Mouse (Mus musculus): ENCODE results near the gene Tmem131.

Tmem131 gene

DNA sequence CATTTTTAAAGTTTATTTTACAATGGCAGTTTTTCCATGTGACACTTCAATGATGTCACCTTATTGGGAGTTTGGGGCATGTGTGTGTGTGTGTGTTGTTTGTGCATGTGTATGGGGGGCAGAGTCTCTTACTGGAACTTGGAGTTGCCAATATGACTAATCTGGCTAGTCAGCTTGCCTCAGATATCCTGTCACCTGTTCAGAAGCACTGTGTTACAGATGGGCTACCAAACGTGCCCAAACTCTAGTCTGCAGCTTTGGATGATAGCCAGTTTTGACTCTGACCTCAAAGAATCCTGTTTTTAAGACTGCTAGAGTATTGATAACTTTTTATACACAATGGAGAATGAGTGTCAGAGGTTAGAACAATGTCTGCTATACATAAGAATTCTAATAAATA lies 64.3 kb downstream of the Tmem131 start:
- DNase-seq, result no peak

DNA sequence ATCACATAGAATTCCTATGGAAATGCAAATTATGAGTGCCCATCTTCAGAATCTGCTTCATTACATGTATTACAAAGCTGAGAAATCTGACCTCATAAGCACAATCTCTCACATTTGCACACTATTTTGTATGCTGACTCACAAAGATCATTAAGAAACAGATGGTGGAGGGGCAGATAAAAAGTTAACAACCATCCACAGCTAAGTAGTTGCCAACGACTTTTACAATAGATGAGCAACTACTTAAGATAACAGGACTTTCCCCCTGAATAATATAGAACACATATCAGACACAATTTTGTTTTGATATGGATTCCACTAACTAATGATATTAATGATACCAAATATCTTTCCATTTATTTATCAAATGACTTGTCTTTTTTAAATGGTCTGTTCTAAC lies 66.3 kb downstream of the Tmem131 start:
- DNase-seq, result no peak

DNA sequence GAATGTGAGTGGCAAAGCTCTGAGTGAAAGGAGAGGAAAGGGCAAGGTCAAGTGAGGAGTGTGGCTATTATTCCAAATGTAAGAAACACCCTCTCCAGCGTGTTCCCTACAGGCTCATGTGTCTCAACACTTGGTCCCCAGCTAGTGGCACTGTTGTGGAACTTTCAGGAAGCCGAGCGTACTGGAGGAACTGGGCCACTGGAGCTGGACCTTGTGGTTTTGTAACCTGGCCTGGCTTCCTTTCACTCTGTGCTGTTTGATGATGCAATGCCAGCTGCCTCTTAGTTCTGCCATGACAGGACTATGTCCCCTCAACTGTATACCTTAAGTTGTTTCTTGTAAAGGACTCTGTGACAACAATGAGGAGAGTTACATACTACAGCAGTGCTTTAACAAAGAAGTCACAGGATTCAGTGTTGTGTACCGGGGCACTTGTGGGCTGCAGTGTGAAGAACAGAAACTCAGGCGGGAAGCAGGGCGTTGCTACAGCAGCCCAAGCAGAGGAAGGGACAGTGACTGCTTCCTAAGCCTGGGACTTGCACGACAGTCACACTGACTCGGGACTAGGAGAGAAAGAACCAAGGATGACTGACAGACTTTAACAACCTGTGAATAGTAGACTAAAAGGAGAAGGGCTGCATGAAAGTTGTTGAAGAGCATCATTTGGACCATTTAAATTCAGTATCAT lies 68.4 kb downstream of the Tmem131 start:
- DNase-seq, result no peak

DNA sequence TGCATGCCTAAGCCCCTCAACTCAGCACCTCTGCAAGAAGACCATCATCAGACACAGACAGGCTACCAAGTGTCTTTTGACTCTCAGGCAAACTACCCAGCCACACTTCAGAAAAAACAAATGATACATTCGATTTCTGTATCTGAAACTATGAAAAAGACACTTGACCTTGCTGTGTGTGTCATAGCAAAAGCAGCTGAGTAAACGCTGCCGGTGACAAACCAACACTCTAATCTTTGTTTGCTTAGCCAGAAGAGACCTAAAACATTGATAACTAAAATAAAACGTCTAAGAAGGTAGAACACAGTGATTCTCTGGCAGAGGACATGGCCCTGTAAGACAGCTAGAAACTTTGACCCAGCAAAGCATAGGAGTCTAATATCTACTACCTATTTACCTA lies 72.2 kb downstream of the Tmem131 start:
- DNase-seq, result no peak

DNA sequence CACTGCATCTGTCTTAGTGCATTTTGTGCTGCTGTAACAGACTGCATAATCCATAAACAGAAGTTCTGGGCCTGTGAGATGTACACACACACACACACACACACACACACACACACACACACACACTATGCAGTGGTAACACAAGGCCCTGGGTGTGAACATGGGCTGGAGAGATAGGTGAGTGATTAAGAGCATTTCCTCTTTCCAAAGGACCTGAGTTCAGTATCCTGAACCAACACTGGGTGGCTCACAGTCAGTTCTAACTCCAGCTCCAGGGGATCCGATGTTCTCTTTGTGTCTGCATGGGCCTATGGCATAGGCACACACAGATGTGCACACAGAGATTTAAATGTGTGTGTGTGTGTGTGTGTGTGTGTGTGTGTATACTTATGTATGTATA lies 72.9 kb downstream of the Tmem131 start:
- no peak for DNase-seq

DNA sequence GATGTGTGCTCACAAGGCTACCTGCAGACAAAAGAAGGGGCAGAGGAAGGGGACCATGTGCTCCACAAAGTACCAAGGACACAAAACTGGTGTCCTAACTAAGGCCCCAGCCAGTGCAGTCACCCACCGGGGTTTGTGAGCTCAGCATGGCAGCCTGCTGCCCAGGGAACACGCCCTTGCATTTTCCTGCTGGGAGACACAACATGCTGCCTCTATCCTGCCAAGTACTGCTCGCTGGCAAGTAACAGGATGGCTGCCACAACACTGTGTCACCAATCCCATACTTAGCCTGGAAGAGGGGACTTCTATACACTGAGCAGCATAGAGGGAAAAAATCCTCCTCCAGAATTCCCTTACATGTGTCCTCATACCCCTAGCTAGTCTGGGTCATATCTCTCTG lies 78.7 kb downstream of the Tmem131 start:
- no peak for DNase-seq

DNA sequence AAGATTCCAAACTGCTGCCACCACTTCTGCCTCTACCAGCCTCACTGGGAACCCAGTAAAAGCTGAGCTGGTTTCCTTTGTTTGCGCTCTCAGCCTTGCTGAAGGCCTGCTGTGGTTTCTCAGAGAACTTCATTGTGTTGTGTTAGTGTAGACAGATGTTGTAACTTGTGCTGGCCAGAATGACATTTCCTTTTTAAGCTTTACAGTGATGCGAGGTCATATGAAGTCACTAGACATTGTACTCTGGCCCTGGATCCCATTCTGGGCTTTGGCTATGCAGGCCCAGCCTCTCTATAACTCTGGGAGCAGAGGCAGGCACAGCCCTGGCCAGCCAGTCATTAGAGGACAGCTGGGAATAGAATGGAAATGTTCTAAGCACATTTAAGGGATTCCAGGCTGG lies 81.7 kb downstream of the Tmem131 start:
- no peak for DNase-seq

DNA sequence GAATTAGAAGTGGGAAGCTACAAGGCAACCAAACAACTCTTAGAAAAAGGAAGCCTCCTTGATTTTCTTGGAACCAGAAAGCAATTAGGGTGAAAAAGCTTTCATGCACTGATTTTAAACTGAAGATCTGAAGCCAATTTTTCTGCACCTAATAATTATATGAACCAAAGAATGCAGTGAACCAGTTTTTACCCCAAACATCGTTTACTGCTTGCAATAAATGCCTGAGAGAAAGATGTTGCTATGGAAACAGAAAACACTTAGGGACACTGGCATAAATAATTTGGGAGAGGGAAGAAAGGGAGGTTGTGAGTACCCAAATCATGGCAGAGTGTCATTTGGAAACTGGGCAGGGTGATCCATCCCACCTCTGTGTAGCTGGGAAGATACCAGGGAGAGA lies 82.6 kb downstream of the Tmem131 start:
- DNase-seq, result no peak

DNA sequence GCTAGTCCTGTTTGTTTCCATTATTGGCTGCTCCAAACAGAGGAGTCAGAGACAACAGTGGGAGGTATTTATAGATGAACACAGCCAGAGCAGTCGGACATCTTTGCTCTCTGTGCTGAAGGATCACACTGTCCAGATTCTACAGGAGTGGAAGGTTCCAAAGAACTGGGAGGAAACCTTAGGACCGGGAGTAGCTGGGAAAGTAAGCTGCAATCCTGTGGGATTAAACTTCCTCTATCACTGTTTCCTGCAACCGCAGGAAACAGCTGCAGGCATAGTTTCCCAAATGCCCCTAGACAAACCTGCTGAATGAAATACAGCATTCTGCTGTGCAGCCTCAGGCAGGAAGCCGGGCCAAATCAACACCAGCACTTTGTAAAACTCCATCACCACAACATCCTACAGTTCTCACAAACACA lies 83.0 kb downstream of the Tmem131 start:
- peak; percentile 30 to 54 for DNase-seq

DNA sequence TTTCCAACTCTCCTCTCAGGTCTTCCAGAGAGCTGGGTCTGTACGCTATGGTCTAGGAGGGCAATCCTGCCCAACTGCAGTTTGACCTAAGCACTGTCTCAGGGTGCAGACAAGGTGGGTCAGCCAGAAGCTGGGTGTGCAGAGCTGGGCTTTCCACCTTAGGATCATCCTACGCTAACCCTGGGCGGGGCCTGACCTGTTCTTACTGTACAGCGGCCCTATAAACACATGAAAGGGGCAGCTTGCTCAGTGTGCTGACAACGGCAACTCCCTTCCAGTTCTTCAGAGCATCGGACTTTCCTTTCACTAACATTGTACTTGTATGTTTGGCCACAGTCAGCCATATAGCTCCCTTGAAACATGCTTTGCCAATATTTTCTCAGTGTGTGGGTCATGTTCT lies 86.4 kb downstream of the Tmem131 start:
- DNase-seq, result no peak

DNA sequence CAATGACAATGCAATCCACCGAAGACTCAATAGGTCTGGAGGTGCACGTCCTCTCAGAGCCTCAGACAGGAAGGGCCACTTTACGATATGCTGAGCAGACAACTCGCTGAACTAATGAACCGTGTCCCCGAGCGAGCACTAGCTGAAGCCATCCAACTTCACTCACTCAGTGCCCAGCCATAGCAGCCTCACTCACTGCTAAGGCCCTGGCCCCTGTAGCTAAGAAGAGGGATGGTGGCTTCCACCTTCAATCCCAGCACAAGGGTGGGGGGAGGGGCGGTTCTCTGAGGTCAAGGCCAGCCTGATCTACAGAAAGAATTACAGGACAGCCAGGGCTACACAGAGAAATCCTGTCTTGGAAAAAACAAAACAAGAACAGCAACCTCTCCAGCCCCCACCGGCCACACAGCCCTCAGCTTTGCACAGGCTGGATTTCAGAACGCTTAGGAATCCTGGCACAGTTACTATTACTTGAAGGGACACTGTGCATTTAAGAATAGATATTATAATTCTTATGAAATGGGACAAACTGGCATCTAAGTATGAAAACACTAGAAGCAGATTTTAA lies 89.2 kb downstream of the Tmem131 start:
- DNase-seq, result no peak

DNA sequence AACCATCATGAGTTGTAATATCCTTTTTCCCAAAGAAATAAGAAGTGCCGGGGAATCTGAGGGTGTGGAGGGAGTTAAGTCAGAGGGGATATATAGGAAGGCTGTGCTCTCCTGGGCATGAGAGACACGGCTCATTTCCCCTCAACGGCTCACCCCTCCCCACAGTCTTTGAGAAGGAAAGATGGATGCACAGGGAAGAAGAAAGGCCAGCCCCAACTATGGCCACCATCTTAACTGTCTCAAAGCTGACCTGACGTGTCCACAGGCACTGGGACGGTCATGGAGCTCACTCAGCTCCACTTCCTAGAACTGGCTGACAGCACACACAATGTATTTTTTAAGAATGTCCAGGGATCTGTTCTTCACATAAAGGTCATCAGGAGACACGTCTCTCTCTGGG lies 91.4 kb downstream of the Tmem131 start:
- no peak for DNase-seq

DNA sequence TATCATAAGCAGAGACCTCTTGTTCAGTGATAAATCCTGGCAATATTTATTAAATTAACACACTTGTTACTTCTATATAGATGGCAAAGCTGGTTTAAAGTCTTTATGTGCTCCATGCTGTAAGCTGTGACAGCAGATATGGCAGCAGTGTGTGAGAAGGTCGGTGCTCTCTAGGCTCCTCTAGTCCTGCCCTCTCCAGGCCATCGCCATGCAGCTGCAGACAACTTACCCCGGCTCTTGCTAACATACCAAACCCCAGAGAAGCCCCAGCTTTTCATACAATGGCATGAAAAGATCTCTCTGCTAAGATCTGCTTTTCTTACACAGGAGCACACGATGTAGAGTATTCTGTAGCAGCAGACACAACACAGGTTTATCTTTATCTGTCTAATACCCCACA lies 92.1 kb downstream of the Tmem131 start:
- DNase-seq, result no peak

DNA sequence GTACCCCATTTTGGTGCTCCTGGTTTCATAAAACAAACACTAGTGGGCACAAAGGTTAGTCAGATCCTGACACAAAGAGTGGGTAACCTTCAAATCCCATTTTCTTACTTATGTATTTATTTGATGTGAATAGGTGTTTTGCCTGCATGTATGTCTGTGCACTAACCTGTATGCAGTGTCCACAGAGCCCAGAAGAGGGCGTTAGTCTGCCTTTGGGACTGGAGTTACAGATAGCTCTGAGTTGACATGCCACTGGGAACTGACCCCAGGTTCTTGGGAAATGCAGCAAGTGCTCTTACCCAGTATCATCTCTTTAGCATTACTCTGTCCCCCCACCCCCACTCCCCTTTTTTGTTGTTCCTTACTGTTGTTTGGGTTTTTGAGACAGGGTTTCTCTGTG lies 95.4 kb downstream of the Tmem131 start:
- no peak for DNase-seq

DNA sequence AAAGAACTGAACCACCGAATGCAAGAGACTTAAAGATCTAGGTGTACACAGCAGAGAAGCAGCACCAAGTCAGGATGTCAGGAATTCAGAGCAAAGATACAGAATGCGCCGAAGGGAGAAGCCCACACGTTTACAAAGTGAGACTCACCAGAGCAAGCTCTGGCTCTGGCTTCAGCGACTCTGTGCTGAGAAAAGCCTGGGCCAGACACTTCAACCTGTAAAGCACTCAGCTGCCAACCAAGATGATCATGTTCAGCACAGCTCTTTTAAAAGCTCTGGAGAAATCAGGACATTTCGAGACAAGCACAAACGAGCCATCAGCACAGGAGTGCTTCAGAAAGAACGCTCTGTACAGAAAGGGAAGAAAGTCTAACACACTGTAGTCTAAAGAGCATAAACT lies 96.2 kb downstream of the Tmem131 start:
- DNase-seq, result no peak

DNA sequence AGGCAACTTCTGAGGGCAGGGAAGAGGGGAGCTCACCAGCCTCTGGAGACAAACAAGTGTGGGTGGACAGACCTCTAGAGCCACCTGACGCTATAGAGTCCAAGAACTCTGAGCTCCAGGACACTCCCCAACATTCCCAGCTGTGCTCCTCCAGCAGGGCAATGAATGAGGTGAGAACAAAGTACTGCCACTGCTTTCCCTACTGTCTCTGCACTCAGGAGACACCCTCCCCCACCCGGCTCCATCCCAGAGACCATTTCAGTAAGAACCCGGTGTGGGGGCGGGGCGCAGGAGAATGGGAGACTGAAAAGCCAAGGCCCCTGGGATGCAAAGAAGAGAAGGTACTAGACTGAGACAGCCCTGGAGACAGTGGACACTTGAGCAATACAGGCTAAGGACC lies 98.4 kb downstream of the Tmem131 start:
- DNase-seq, result peak; percentile 48 to 60

DNA sequence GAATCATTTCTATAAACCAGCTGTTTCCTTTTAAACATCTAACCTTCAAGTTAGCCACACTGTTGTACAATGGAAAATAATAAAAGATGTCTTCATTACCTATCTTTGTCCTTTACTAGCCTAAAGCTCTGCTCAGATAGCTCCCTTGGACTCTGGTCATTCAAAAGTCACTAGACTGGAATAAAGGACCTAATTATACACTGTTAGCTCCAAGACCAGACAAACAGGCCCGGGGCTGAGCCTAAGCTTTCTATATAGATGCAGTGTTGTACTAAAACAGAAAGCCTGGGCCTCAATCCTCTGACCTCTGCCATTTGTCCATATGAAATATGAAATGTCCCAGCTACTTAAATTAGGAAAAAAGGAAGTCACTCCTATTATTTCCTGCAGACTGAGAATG lies 101.7 kb downstream of the Tmem131 start:
- DNase-seq, result peak in 1 of 2 experiments; percentile 10

DNA sequence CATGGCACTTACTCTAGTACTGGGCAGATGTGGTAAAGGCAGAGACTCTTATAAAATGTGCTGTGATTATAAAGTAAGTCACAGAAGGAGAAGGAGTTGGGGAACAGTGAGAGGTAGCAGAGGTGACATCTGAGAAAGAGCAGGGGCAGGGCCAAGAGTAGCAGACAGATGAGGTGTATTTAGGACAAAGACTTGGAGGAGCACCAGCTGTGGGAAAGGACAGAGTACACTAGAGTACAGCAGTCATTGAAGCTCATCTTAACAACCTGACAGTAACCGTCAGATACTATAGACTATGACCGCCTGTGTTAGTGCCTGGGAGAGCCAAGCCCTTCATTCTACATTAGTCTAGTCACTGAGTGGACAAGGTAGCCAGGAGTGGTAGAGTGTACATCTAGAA lies 102.5 kb downstream of the Tmem131 start:
- DNase-seq, result no peak

DNA sequence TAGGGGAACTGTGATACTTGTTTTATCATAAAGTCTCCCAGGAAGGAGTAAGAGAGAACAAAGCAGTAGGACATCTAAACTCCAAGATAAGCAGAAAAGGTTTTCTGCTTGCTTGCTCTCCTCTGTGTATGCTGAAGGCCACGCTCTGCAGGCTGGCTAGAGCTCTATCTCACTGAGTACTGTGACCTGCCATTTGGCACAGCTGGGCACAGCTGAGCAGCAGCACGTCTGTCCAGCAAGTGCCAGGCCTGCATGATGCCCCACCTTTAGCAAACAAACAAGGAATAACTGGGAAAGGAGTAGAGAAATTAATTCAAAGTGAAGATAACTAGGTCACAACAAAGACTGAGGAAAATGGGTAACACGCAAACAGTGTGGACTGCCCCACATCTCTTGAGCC lies 103.6 kb downstream of the Tmem131 start:
- DNase-seq, result no peak

DNA sequence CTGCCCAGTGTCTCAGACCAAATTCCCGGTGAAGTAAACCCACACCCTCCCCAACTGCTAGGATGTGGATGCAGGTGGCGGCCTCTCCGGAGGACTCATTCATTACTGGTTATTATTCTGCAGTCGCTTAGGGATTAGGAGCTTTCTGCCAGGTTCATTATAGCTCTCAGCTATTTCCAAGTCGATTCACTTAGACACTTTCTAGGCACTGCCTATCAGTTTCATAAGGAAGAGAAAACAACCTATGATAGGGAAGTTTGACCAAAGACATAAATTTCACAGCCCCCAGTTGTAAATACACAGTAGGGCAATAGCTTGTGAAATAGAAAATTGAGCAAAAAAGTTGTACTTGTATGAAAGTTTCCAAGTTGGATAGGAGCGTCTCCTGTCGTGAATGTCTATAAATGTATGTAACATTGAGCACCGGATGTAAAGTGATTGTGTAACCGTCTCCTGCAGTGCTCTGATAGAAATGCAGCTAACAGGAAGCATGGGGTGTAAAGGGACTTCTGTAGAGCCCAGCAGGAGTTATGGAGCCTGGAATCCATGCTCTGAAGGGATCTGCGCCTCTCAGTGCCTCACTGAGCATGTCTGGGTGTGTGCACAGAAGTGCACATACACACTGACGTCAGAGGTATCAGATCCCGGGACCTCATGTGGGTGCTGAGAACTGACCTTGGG lies 107.1 kb downstream of the Tmem131 start:
- no peak for DNase-seq

DNA sequence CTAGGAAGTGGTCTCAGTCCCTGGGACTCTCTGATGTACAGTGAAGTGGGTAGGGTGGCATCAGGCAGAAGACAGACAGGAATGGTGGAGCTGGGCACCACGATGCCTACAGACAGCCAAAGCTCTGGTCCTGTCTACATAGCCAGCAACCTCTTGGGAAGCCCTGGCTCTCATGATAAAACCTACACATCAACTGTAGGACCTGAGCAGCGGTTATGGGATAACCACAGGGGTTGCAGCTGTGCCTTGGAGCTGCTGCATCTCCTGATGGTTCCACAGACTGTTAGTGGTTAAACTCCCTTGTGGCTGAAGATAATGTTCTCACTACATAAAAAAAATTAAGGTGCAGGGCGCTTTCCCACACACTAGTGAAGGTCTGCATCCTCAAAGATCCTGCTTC lies 107.9 kb downstream of the Tmem131 start:
- no peak for DNase-seq

DNA sequence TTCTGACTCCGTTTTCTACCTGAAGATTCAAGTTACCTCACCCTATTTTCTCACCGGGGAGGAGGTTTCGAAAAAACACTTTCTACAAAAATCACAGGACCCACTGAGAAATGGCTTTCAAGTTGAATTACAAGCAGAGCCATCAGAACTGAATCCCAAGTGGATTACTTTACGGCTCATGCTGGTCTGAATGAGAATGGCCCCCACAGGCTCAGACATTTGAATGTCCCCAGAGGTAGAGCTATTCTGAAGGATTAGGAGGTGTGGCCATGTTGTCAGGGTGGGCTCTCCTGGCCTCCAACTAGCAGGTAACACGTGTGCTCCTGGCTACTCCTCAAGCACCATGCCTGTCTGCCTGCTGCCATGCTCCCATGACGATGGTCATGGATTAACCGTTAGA lies 109.4 kb downstream of the Tmem131 start:
- DNase-seq, result no peak

DNA sequence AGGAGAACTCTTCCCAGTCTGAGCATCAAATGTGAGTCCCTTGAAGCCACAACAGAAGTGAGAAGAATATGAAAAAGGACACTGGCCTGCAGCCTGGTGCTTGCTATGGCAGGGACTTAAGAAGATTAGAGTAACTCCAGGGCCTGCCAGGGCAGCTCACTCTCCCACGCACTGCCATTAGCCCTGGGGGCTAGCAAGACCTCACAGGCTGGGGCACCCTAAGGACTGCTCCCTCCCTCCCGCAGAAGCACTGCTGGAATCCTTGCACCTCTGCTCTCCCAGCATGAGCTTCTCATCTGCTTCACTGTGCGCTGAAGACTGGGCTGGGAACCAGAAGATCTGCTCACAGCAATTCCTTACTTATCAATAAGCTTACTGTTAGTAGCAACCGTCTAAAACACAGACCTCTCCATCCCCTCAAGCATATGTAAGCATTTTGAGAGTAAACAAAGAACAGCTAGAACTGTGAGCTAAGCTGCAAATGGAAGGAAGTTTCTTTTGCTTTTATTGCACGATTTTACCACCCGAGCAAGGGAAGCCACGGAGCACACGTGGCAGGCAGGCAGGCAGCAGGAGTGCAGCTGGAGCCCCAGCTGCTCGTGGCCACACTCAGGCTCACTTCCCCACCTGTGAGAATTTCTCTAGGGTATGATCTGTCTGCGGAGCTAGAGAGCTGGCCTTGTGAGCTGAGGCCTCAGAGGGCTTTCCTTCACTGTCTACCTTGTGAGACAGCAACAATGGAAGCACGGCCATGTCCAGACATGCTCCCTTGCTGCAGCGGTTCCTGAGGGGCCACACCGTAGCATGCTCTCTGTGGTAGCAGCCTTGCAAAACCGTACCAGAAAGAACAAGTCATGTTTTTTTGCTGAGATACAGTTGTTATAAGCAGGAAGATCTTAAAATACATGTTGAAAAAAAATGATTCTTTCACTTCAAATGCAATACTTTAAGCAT lies 112.3 kb downstream of the Tmem131 start:
- no peak for DNase-seq

Measured in kidney, postnatal 4 days (tissue).